Mouse (Mus musculus): ENCODE data around the gene Emc8.

Gene Emc8

DNA sequence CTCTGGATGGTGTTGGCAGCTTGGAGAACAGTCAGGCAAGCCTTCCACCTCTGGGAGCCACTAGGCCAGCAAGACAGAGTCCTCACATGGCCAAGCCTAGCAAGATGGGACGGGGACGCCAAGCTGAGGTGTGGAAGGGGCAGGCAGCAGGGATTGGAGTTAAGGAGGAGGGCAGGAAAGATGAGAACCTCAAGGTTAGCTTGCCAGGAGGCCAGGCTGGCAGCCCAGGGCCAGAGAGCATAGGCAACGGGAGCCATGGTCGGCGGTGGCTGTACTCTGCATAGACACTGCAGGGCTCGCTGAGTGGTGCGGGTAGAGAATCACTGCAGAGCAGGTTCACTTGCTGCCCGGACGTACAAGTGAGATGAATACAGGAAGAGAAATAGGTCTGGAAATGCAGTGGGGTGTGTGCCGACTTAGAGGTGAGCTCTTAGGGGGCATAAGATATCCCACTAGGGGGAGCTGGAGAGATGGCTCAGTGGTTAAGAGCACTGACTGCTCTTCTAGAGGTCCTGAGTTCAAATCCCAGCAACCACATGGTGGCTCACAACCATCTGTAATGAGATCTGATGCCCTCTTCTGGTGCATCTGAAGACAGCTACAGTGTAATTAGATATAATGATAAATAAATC, 26.2 kb downstream of the Emc8 start:
- no peak for DNase-seq (ENCODE audit: low spot score in 2 of 2)

- DNase-seq (ENCODE audit: low spot score in 2 of 2) = no peak
Observed at GRCm38 (mm10) chr8:120641245-120641644, 27.1 kb downstream of the Emc8 start.

- peak; percentile 49 to 59 for DNase-seq (ENCODE audit: low spot score in 2 of 2)
Observed at GRCm38 (mm10) chr8:120634329-120634839, 34.0 kb downstream of the Emc8 start.

DNA sequence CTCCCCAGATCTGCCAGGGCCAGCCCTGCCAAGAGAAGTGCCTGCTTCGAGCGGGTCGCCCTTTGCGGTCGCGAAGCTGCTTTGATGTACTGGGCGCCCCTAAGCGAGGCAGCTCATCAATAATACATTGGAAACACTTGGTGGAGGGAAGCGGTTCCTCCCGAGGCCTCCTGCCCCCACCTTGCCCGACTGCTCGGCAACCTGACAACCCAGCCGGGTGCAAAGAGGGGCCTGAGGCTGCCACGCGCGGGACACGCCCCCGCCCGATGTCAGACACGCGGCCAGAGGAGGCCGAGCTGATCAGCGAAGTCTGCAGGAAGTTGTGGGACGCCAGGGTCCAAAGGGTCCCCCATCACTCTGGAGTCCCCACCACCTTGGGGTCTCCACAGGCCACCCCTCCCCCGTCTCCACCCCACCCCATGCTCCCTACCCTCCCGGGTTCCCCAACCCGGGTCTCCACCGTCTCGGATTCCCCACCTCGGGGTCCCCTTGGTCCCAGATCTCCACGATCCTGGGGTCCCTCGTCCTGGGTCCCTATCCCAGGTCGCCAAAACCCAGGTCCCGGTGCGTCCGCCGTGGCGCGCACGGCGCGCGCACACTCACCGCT, 34.6 kb downstream of the Emc8 start:
- DNase-seq (ENCODE audit: low spot score in 2 of 2) = peak in 1 of 2 experiments; percentile 18

- no peak for DNase-seq (ENCODE audit: low spot score in 2 of 2)
Observed at GRCm38 (mm10) chr8:120632969-120633664, 35.3 kb downstream of the Emc8 start.

- DNase-seq (ENCODE audit: low spot score in 2 of 2) = no peak
Observed at GRCm38 (mm10) chr8:120631441-120632375, 36.7 kb downstream of the Emc8 start.

GRCm38 (mm10) chr8:120630848-120631247, 37.5 kb downstream of the Emc8 start:
- DNase-seq (ENCODE audit: low spot score in 2 of 2) = no peak

- no peak for DNase-seq (ENCODE audit: low spot score in 2 of 2)
Observed at GRCm38 (mm10) chr8:120630031-120630430, 38.3 kb downstream of the Emc8 start.

DNA sequence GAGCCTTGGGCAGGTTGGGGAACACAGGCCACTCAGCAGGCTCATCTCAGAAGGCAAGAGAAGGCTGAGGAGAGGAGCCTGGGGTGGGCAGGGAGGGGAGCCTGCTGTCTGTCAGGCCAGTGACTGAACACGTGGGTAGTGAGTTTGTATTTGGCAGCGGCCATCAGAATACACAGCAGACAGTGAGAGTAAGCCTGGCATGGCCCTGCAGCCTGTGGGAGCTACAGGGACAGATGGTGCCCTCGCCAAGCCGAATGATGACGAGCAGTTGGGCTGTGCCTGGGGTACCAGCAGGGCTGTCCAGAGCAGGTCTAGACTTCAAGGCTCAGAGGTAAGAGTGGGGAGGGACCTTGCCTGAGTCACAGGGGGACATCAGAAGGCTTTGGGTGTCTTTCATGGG, 41.1 kb downstream of the Emc8 start:
- DNase-seq (ENCODE audit: low spot score in 2 of 2) = no peak

DNA sequence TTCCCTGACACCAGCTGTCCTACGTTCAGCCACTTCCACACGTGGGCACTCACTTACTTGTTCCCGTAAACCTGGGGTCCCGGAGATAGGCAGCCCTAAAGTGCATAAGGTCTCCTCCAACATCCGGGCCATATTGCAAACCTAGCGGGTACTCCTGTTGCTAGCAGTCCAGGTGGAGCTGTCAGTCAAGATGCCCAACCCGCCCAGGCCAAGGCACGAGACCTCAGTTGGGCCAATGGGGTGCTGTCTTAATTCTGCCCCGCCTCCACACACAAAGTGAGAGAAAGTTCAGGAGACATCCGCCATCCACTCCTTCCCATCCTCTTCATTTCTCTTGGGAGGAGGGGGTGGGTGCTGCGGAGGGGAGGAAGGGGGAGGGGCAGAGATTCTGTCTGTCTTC, 41.9 kb downstream of the Emc8 start:
- DNase-seq (ENCODE audit: low spot score in 2 of 2) = no peak

- DNase-seq (ENCODE audit: low spot score in 2 of 2) = no peak
Observed at GRCm38 (mm10) chr8:120623608-120624007, 44.8 kb downstream of the Emc8 start.

DNA sequence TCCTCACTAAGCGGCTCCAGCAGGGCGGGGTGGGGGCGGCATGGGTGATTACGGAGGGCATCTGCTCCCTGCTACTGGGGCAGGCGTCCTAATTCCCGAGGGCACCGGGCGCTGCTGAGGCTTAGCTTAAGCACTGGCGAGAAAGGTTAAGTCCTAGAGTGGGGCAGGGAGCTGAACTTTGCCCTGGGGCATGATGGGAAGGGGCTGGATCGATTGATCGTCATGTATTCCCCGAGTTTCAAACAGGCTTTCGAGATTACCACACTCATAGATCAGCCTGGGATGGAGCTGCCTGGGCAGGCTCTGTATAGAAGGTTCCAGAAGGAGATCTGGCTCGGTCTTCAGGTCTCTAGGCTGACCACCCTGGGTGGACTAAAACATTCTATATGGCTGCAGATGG, 46.2 kb downstream of the Emc8 start:
- DNase-seq (ENCODE audit: low spot score in 2 of 2) = no peak

DNA sequence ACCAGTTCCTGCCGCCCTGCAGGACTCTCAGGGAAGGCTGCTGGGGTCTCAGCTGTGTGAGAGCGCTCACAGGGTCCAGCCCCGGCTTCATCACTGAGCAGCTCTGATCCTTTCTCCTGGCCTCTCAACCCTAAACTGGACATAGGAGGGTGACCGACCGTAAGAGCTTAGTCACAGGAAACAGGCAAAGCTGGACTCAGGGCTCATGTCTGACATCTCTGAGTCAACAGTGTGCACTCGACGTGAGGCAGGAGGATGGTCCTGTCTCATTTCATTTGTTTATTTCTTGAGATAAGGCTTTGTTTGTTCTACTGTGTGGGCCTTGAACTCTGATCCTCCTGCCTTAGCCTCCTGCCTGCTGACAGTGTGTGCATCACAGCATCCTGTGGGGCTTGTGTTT, 47.9 kb downstream of the Emc8 start:
- no peak for DNase-seq (ENCODE audit: low spot score in 2 of 2)

DNA sequence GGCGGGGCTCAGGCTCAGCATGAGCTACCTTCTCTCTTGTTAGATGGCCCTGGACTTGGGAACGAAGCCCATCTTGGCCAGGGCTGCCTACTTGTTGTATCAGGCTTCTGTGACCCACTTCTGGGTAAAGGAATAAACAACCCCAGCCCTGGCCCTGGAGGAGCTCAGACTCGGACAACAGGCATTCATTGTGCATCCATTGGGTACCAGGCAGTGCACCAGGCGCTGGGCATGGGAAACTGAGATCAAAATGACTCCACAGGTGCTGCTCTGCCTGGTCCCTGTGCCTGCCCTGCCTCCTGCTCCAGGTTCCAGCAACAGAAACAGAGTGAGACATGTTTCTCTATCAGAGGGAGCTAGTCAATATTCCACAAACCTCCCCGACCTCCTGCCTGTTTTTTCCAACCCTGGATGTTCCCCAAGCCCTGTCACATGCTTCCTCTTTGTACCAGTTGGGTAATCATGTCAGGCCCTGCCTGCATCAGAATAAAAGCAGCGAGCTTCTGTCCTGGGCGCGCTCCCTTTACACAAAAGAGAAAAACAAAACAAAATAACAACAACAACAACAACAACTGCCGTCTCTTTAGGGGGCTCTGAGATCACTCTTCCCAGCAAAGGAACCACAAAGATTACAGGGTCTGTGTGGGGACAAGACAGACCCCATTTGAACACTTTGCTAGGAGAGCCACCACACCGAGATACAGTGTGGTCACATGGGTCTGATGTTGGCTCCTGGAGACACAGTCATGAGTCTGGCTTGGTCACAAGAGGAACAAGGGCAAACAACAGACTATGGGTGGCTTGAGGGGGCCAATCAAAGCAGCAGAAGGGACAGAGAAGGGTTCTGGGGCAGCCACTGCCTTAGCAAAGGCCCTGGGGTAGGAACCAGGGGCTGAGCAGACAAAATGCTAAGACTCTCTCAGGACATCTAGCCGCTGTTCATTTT, 48.9 kb downstream of the Emc8 start:
- no peak for DNase-seq (ENCODE audit: low spot score in 2 of 2)

DNA sequence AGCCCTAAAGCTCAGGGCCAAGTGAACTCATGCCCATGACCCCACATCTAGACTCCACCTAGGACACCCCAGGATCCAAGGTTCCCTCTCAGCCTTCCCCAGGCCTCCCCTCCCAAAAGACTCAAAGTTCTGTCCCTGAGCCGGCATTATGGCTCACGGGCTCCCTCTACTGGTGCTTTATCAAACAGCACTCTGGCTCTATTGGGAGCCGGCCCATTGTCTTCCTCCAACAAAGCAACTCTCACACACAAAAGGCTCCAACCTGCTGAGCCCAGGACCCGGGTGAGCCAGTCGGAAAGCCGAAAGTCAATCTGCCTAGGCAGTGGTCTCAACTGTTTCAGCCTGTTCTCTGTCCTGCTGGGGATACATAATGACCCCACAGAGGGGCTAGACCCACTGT, 50.3 kb downstream of the Emc8 start:
- peak; percentile 27 to 51 for DNase-seq (ENCODE audit: low spot score in 2 of 2)

GRCm38 (mm10) chr8:120616663-120617626, 51.4 kb downstream of the Emc8 start:
- DNase-seq (ENCODE audit: low spot score in 2 of 2) = no peak

DNA sequence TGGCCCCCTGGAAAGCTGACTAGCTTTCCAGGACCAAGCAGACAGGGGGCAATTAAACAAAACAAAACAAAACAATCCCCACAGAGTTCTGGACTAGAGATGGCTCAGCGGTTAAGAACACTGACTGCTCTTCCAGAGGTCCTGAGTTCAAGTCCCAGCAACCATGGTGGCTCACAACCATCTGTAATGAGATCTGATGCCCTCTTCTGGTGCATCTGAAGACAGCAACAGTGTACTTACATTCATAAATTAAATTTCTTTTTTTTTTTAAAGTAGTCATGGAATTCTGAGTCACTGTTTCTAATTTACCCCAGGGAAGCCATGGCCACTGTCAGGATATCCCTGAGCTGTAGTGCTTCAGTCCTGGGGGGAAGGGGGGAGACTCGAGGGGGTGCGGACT, 53.9 kb downstream of the Emc8 start:
- DNase-seq (ENCODE audit: low spot score in 2 of 2) = no peak

DNA sequence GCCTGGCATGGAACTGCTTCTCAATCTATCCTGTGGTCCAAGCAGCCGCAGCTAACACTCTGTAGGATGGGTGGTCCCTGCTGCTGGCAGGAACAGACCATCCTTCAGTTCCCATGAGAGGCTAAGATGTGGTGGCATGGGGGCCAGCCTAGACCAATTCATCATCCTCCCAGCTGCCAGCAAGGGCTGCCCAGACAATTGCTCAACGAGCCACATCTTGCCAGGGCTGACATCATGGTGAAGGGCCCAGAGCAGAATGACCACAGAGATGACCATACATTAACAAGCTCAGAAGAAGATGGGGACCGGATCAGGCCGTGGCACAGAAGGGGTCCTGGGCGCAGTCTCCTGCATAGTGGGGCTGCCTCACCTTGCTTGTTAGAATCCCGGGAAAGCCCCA, 57.5 kb downstream of the Emc8 start:
- DNase-seq (ENCODE audit: low spot score in 2 of 2) = no peak

GRCm38 (mm10) chr8:120607885-120608284, 60.5 kb downstream of the Emc8 start:
- peak in 1 of 2 experiments; percentile 77 for DNase-seq (ENCODE audit: low spot score in 2 of 2)

DNA sequence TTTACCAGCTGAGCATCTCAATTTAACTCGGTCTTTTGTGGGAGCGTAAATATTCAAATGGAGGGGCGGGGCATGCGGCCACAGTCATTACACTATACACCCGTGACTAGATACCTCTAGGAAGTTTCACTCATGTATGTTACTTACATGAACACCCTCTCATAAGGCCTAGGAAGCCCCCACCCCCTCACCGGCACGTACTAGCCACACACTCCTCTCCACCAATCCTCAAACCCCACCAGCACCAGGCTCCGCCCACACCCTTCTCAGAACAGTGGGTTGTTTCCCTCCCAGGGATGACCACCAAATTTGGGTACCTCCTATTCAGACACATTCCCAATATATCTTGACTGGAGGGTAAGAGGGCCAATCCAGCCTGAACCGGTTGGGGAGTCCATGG, 60.9 kb downstream of the Emc8 start:
- no peak for DNase-seq (ENCODE audit: low spot score in 2 of 2)

All from urinary bladder, adult 18-20 months (tissue).